Mouse (Mus musculus) kidney, postnatal 0 days (tissue): Measurements from ENCODE around the gene Tns3. TPM values are rescaled to one million over a fixed set of nuclear protein-coding genes. Genes with fewer than 3 reads are reported as not detected.

Source experiments
- ATAC-seq: fragments of 200-750 bp; cut with Nextera tagmentation; replicated peaks from 2 replicates; pipeline ENCODE4 v1.8.0; 2017; ENCODE audit warnings: low read depth, moderate number of reproducible peaks, moderate TSS enrichment, moderate library complexity; ENCODE audit not compliant: low FRiP score
- DNase-seq: peaks from one replicate; pipeline ENCODE4 v3.0.0-alpha.2; 2016; ENCODE audit warnings: low spot score
- H3K27ac ChIP-seq: fragments of 300-500 bp; sonication (generic); 2 replicates; pipeline ENCODE4 v1.5.1; 2014; ENCODE audit warnings: mild to moderate bottlenecking
- H3K27me3 ChIP-seq: fragments of 300-500 bp; sonication (generic); 2 replicates; pipeline ENCODE4 v1.6.1; 2014; ENCODE audit warnings: low read length, mixed read lengths; ENCODE audit not compliant: insufficient read depth
- H3K36me3 ChIP-seq: fragments of 300-500 bp; sonication (generic); 2 replicates; pipeline ENCODE4 v1.6.1; 2014; ENCODE audit warnings: low read length, mixed read lengths; ENCODE audit not compliant: insufficient read depth
- H3K4me1 ChIP-seq: fragments of 300-500 bp; sonication (generic); replicated peaks from 2 replicates; pipeline ENCODE4 v1.6.1; 2014; ENCODE audit warnings: antibody characterized with exemption, low read length, mixed read lengths; ENCODE audit not compliant: insufficient read depth
- H3K4me2 ChIP-seq: fragments of 300-500 bp; sonication (generic); 2 replicates; pipeline ENCODE4 v1.6.1; 2014; ENCODE audit warnings: mild to moderate bottlenecking, low read length, moderate library complexity, mixed read lengths
- H3K4me3 ChIP-seq: fragments of 300-500 bp; sonication (generic); replicated peaks from 2 replicates; pipeline ENCODE4 v1.5.1; 2014; ENCODE audit warnings: low read depth, low read length
- H3K9ac ChIP-seq: fragments of 300-500 bp; sonication (generic); 2 replicates; pipeline ENCODE4 v1.6.1; 2014; ENCODE audit warnings: low read depth, low read length
- H3K9me3 ChIP-seq: fragments of 300-500 bp; sonication (generic); replicated peaks from 2 replicates; pipeline ENCODE4 v1.6.1; 2016; ENCODE audit warnings: low read length, inconsistent platforms, mixed read lengths
- CTCF ChIP-seq: IDR thresholded peaks from 2 replicates; pipeline ENCODE4 v1.5.1; 2016; ENCODE audit warnings: antibody characterized with exemption, low read depth, mild to moderate bottlenecking, moderate library complexity
- WGBS: fragments of 180-500 bp; shearing (Covaris S2); extraction: QIAGEN DNeasy Blood & Tissue Kit; methylation state at CpG from one replicate; pipeline ENCODE4 v1.1.7; 2014; 5-methylcytosine and 5-hydroxymethylcytosine counted together
- polyA plus RNA-seq: library from polyadenylated mRNA; unstranded; fragments of >200 nt; fragmentation: Nextera tagmentation; extraction: Ambion mirVana; gene quantifications from 2 replicates; pipeline ENCODE4 v1.2.1, GENCODE M21; 2015

Gene Tns3
- polyA plus RNA-seq, 1 experiment from 2014 or later = 17.6 TPM

DNA sequence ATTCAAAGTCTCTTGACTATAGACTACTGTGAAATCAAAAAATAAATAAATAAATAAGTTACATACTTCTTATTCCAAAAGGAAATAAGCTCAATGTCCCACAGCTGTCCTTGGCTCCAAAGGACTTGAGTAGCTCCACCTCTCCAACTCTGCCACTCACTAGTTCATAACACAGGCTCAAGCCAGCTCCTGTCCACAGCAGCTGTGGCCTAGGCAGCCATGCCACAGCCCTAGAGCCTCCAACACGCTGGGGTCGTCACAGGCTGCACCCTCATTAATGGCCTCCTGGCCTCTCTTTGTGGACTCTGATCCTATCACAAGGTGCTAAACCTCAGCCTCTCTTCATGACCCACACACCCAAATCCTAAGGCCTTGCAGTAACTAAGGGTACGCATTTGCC is 18.7 kb downstream of the Tns3 start:
- Histone ChIP-seq H3K4me1 (peaks cover 12% of the 10 kb centered on the region; the same call in 1 of the 2 replicates), H3K36me3 (0 out of 2 replicates have a peak, but pooled peaks cover 6% of the 10 kb centered on the region), H3K27me3 (no peaks in the 10 kb centered on the region), H3K4me3 (no peak overlapping the region), H3K9ac (no peak overlapping the region), H3K27ac (peak overlapping the region; percentile 36; the same call in 1 of the 2 replicates), H3K4me2 (no peak overlapping the region), H3K9me3 (no peaks in the 10 kb centered on the region)
- DNase-seq = no peak
- 71% methylated on average over 3 of the region's 3 CpGs for WGBS
- no peak for TF ChIP-seq CTCF
- no peak for ATAC-seq

- H3K36me3 ChIP-seq = 0 out of 2 replicates have a peak, but pooled peaks cover 6% of the 10 kb centered on the region
- no peak for TF ChIP-seq CTCF
- H3K27me3 ChIP-seq = no peaks in the 10 kb centered on the region
- H3K4me1 ChIP-seq = peaks cover 19% of the 10 kb centered on the region; the same call in 1 of the 2 replicates
- DNase-seq (no peak), ATAC-seq (no peak)
- WGBS = 87% methylated on average over 2 of the region's 2 CpGs
- H3K4me2 ChIP-seq = no peak overlapping the region
- no peaks in the 10 kb centered on the region for H3K9me3 ChIP-seq
- no peak overlapping the region for H3K9ac ChIP-seq
- no peak overlapping the region for H3K27ac ChIP-seq
- no peak overlapping the region for H3K4me3 ChIP-seq
Measured at GRCm38 (mm10) chr11:8644272-8644671, 20.1 kb downstream of the Tns3 start.

- H3K36me3 ChIP-seq = 0 out of 2 replicates have a peak, but pooled peaks cover 4% of the 10 kb centered on the region
- H3K27me3 ChIP-seq = no peaks in the 10 kb centered on the region
- H3K9me3 ChIP-seq = no peaks in the 10 kb centered on the region
- no peak for TF ChIP-seq CTCF
- no peak for ATAC-seq
- no peak for DNase-seq
- H3K27ac ChIP-seq = no peak overlapping the region
- H3K4me2 ChIP-seq = no peak overlapping the region
- 32% methylated on average over 10 of the region's 10 CpGs for WGBS
- no peak overlapping the region for H3K9ac ChIP-seq
- H3K4me3 ChIP-seq = no peak overlapping the region
- H3K4me1 ChIP-seq = peaks cover 19% of the 10 kb centered on the region; the same call in 1 of the 2 replicates
Measured at GRCm38 (mm10) chr11:8641634-8642277, 22.6 kb downstream of the Tns3 start.

DNA sequence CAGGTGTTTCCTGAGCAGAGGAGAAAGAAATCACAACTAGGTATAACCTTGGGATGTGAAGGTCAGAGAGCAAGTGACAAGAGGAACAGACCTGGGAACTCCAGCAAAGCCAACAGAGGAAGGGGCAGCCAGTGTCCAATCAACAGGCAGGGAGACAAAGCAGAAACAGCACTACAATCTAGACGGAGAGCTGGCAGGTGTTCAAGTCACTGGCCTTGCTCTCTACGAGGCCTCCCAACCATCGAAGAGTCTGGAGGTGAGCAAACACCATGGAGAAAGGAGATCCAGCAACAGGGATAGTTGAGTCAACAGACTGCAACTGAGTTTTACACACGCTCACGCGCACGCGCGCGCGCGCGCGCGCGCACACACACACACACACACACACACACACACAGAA is 24.6 kb downstream of the Tns3 start:
- H3K36me3 ChIP-seq = no peaks in the 10 kb centered on the region
- H3K4me1 ChIP-seq = peaks cover 32% of the 10 kb centered on the region
- WGBS = 87% methylated on average over 16 of the region's 16 CpGs
- TF ChIP-seq CTCF = no peak
- H3K4me2 ChIP-seq = no peak overlapping the region
- no peak overlapping the region for H3K9ac ChIP-seq
- ATAC-seq (no peak), DNase-seq (no peak)
- no peaks in the 10 kb centered on the region for H3K27me3 ChIP-seq
- no peak overlapping the region for H3K4me3 ChIP-seq
- H3K9me3 ChIP-seq = no peaks in the 10 kb centered on the region
- no peak overlapping the region for H3K27ac ChIP-seq

GRCm38 (mm10) chr11:8639007-8639718 is 25.2 kb downstream of the Tns3 start:
- ATAC-seq = no peak
- 83% methylated on average over 6 of the region's 6 CpGs for WGBS
- Histone ChIP-seq H3K27me3 (no peaks in the 10 kb centered on the region), H3K4me1 (peaks cover 37% of the 10 kb centered on the region), H3K4me3 (no peak overlapping the region), H3K4me2 (no peak overlapping the region), H3K9me3 (no peaks in the 10 kb centered on the region), H3K9ac (no peak overlapping the region), H3K36me3 (no peaks in the 10 kb centered on the region), H3K27ac (no peak overlapping the region)
- DNase-seq = no peak
- no peak for TF ChIP-seq CTCF

- WGBS = 80% methylated on average over 10 of the region's 10 CpGs
- no peaks in the 10 kb centered on the region for H3K27me3 ChIP-seq
- H3K4me3 ChIP-seq = no peak overlapping the region
- H3K4me1 ChIP-seq = peaks cover 38% of the 10 kb centered on the region
- no peak overlapping the region for H3K9ac ChIP-seq
- H3K4me2 ChIP-seq = no peak overlapping the region
- no peak for DNase-seq
- no peak overlapping the region for H3K27ac ChIP-seq
- ATAC-seq = no peak
- H3K9me3 ChIP-seq = no peaks in the 10 kb centered on the region
- no peaks in the 10 kb centered on the region for H3K36me3 ChIP-seq
- TF ChIP-seq CTCF = no peak
Measured at GRCm38 (mm10) chr11:8637469-8638447, 26.6 kb downstream of the Tns3 start.
